Mouse (Mus musculus) hindbrain, embryonic 12.5 days (tissue): ENCODE data around the gene Ager. TPM values are rescaled to one million over a fixed set of nuclear protein-coding genes. Genes with fewer than 3 reads are reported as not detected.

Experiments used
- ATAC-seq: fragments of 200-750 bp; cut with Nextera tagmentation; 2 replicates; pipeline ENCODE4 v1.8.0; 2017; ENCODE audit warnings: moderate TSS enrichment; ENCODE audit not compliant: low FRiP score
- H3K27ac ChIP-seq: fragments of 300-500 bp; sonication (generic); 2 replicates; pipeline ENCODE4 v1.5.1; 2016; ENCODE audit warnings: mild to moderate bottlenecking
- H3K27me3 ChIP-seq: fragments of 300-500 bp; sonication (generic); 2 replicates; pipeline ENCODE4 v1.6.1; 2016; ENCODE audit warnings: mild to moderate bottlenecking
- H3K36me3 ChIP-seq: fragments of 300-500 bp; sonication (generic); 2 replicates; pipeline ENCODE4 v1.6.1; 2016; ENCODE audit warnings: mild to moderate bottlenecking
- H3K4me1 ChIP-seq: fragments of 300-500 bp; sonication (generic); 2 replicates; pipeline ENCODE4 v1.6.1; 2016
- H3K4me2 ChIP-seq: fragments of 300-500 bp; sonication (generic); replicated peaks from 2 replicates; pipeline ENCODE4 v1.6.1; 2016; ENCODE audit warnings: mild to moderate bottlenecking
- H3K4me3 ChIP-seq: fragments of 300-500 bp; sonication (generic); 2 replicates; pipeline ENCODE4 v1.5.1; 2016; ENCODE audit warnings: mild to moderate bottlenecking
- H3K9ac ChIP-seq: fragments of 300-500 bp; sonication (generic); 2 replicates; pipeline ENCODE4 v1.6.1; 2016; ENCODE audit warnings: mild to moderate bottlenecking, moderate library complexity
- H3K9me3 ChIP-seq: fragments of 300-500 bp; sonication (generic); replicated peaks from 2 replicates; pipeline ENCODE4 v1.6.1; 2016; ENCODE audit warnings: mild to moderate bottlenecking
- WGBS: fragments of 180-500 bp; shearing (Covaris S2); methylation state at CpG from one replicate; pipeline ENCODE4 v1.1.7; 2016; 5-methylcytosine and 5-hydroxymethylcytosine counted together
- polyA plus RNA-seq: library from polyadenylated mRNA; unstranded; fragments of >200 nt; fragmentation: Nextera tagmentation; extraction: Ambion mirVana; gene quantifications from 2 replicates; pipeline ENCODE4 v1.2.1, GENCODE M21; 2016

Ager gene
- polyA plus RNA-seq, 1 experiment from 2014 or later: 2.9 TPM

GRCm38 (mm10) chr17:34585877-34586771 lies 11.5 kb upstream of the Ager start:
- no peaks in the 10 kb centered on the region for H3K27me3 ChIP-seq
- peak overlapping the region; percentile 89 for H3K4me2 ChIP-seq
- peak; percentile 17 for ATAC-seq
- WGBS: 16% methylated on average over 32 of the region's 32 CpGs
- H3K4me1 ChIP-seq: peaks cover 42% of the 10 kb centered on the region
- peak overlapping the region; percentile 99 for H3K27ac ChIP-seq
- peak overlapping the region; percentile 87 for H3K9ac ChIP-seq
- no peaks in the 10 kb centered on the region for H3K9me3 ChIP-seq
- H3K36me3 ChIP-seq: no peaks in the 10 kb centered on the region
- peak overlapping the region; percentile 55 for H3K4me3 ChIP-seq

GRCm38 (mm10) chr17:34586796-34587422 lies 10.8 kb upstream of the Ager start:
- Histone ChIP-seq H3K27ac (peak overlapping the region; percentile 99), H3K27me3 (no peaks in the 10 kb centered on the region), H3K9me3 (no peaks in the 10 kb centered on the region), H3K4me3 (peak overlapping the region; percentile 55), H3K9ac (peak overlapping the region; percentile 87), H3K4me1 (peaks cover 47% of the 10 kb centered on the region), H3K36me3 (no peaks in the 10 kb centered on the region), H3K4me2 (peak overlapping the region; percentile 89)
- peak; percentile 77 for ATAC-seq
- 1% methylated on average over 37 of the region's 38 CpGs for WGBS

GRCm38 (mm10) chr17:34587423-34587811 lies 10.2 kb upstream of the Ager start:
- no peaks in the 10 kb centered on the region for H3K36me3 ChIP-seq
- H3K27me3 ChIP-seq: no peaks in the 10 kb centered on the region
- H3K9ac ChIP-seq: peak overlapping the region; percentile 87
- H3K27ac ChIP-seq: peak overlapping the region; percentile 99
- peak overlapping the region; percentile 55 for H3K4me3 ChIP-seq
- peaks cover 47% of the 10 kb centered on the region for H3K4me1 ChIP-seq
- under 1% methylated on average over 50 of the region's 50 CpGs for WGBS
- no peaks in the 10 kb centered on the region for H3K9me3 ChIP-seq
- peak; percentile 83 for ATAC-seq
- peak overlapping the region; percentile 89 for H3K4me2 ChIP-seq

DNA sequence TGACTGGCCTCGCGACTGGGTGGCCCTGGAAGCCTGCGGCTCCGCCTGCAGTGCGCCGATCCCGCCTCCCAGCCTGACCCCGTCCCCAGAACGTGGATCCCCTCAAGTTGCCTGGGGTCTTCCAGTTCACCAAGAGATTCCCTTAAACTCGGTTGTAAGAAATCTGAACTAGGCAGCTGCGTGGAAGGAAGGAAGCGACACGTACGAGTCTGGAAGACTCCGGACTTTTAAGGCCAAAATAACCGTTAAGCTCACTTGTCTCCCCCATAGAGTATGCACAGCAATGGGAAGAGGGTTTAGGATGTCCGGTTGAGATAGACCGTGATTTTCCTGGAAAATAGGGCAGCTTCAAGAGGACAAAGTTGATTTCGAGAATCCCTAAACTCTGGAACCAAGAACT lies 9.8 kb upstream of the Ager start:
- peak overlapping the region; percentile 99 for H3K27ac ChIP-seq
- no peak for ATAC-seq
- H3K4me1 ChIP-seq: peaks cover 48% of the 10 kb centered on the region
- no peaks in the 10 kb centered on the region for H3K27me3 ChIP-seq
- peak overlapping the region; percentile 87 for H3K9ac ChIP-seq
- H3K9me3 ChIP-seq: no peaks in the 10 kb centered on the region
- peak overlapping the region; percentile 89 for H3K4me2 ChIP-seq
- H3K4me3 ChIP-seq: peak overlapping the region; percentile 55
- WGBS: 3% methylated on average over 19 of the region's 19 CpGs
- H3K36me3 ChIP-seq: no peaks in the 10 kb centered on the region

DNA sequence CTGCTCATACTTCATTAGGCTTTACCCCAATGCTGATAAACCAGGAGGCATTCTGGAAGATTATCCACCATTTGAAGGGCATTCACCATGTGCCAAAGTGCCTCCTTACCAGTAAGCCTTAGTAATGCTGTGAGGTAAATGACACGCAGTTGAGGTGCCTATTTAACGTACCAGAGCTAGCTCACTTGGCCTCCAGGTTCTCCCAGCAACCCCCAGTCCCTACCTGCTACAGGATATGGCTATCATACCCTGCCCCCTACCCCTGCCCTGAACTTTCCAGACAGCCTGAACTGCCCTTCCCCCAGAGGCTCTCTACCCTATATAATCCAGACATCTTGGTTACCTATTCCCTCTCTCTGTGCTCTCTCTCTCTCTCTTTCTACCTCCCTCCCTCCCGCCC lies 8.9 kb upstream of the Ager start:
- Histone ChIP-seq H3K27me3 (no peaks in the 10 kb centered on the region), H3K36me3 (no peaks in the 10 kb centered on the region), H3K4me2 (no peak overlapping the region), H3K4me1 (peaks cover 58% of the 10 kb centered on the region), H3K9me3 (no peaks in the 10 kb centered on the region), H3K27ac (no peak overlapping the region), H3K4me3 (no peak overlapping the region), H3K9ac (no peak overlapping the region)
- ATAC-seq: no peak
- 74% methylated on average over 3 of the region's 3 CpGs for WGBS

- no peak overlapping the region for H3K9ac ChIP-seq
- H3K27me3 ChIP-seq: no peaks in the 10 kb centered on the region
- no peak overlapping the region for H3K4me2 ChIP-seq
- no peak overlapping the region for H3K4me3 ChIP-seq
- 0 out of 2 replicates have a peak overlapping the region, but pooled peaks have one; percentile 23 for H3K27ac ChIP-seq
- ATAC-seq: no peak
- WGBS: 49% methylated on average over 7 of the region's 7 CpGs
- peaks cover 3% of the 10 kb centered on the region; the same call in 1 of the 2 replicates for H3K36me3 ChIP-seq
- H3K9me3 ChIP-seq: no peaks in the 10 kb centered on the region
- peaks cover 62% of the 10 kb centered on the region for H3K4me1 ChIP-seq
Observed at GRCm38 (mm10) chr17:34589206-34589605, 8.5 kb upstream of the Ager start.

GRCm38 (mm10) chr17:34589681-34590101 lies 8.0 kb upstream of the Ager start, which contains the start of gene Gpsm3:
TSS of gene Gpsm3 (plus strand) at chr17:34589806.
- WGBS: 28% methylated on average over 7 of the region's 7 CpGs
- Histone ChIP-seq H3K9ac (no peak within 1 kb of the TSS), H3K9me3 (no peaks in the 10 kb centered on the region), H3K36me3 (peaks cover 7% of the 10 kb centered on the region), H3K4me2 (peak within 1 kb of the TSS; percentile 90), H3K4me1 (peaks cover 67% of the 10 kb centered on the region), H3K27me3 (no peaks in the 10 kb centered on the region), H3K4me3 (0 out of 2 replicates have a peak within 1 kb of the TSS, but pooled peaks have one; percentile 4), H3K27ac (peak within 1 kb of the TSS; percentile 99)
- no peak for ATAC-seq

- Histone ChIP-seq H3K27ac (peak overlapping the region; percentile 99), H3K4me3 (0 out of 2 replicates have a peak overlapping the region, but pooled peaks have one; percentile 4), H3K4me1 (peaks cover 73% of the 10 kb centered on the region), H3K9ac (0 out of 2 replicates have a peak overlapping the region, but pooled peaks have one; percentile 98), H3K36me3 (peaks cover 14% of the 10 kb centered on the region), H3K9me3 (no peaks in the 10 kb centered on the region), H3K27me3 (no peaks in the 10 kb centered on the region), H3K4me2 (peak overlapping the region; percentile 90)
- ATAC-seq: no peak
- WGBS: 67% methylated on average over 15 of the region's 15 CpGs
Observed at GRCm38 (mm10) chr17:34590154-34590987, 7.3 kb upstream of the Ager start.

- Histone ChIP-seq H3K9me3 (no peaks in the 10 kb centered on the region), H3K27ac (peak within 1 kb of the TSS; percentile 99), H3K9ac (peak within 1 kb of the TSS; percentile 98), H3K4me3 (peak within 1 kb of the TSS; percentile 79), H3K27me3 (no peaks in the 10 kb centered on the region), H3K4me1 (peaks cover 69% of the 10 kb centered on the region), H3K4me2 (peak within 1 kb of the TSS; percentile 90), H3K36me3 (peaks cover 23% of the 10 kb centered on the region)
- WGBS: 2% methylated on average over 21 of the region's 21 CpGs
- peak; percentile 23 for ATAC-seq
Observed at GRCm38 (mm10) chr17:34591029-34591993, 6.4 kb upstream of the Ager start, which contains the start of gene Pbx2. TSS of gene Pbx2 (plus strand) at chr17:34591266.

DNA sequence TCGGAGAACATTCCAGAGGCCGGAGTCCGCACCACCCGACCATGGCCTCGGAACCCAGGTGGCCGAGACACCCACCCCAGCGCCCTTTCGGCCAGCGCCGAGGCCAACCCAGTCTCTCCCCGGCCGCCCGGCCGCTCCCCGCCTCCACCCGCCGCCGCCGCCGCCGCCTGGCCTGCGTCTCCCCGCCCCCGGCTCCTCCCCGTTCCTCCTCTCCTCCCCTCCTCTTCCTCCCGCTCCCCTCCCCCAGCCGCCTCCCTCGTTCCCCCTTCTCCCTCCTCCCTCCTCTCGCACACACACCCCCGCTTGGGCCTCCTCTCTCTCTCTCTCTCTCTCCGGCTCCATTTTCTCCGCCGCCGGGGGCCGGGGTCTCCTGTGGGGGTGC lies 5.7 kb upstream of the Ager start:
- WGBS: under 1% methylated on average over 30 of the region's 35 CpGs

More for the DNA sequence above, 5.7 kb upstream of the Ager start:
- Histone ChIP-seq H3K4me2 (peak overlapping the region; percentile 90), H3K9me3 (no peaks in the 10 kb centered on the region), H3K27ac (peak overlapping the region; percentile 99), H3K9ac (peak overlapping the region; percentile 98), H3K27me3 (no peaks in the 10 kb centered on the region), H3K4me3 (peak overlapping the region; percentile 79), H3K36me3 (peaks cover 26% of the 10 kb centered on the region), H3K4me1 (peaks cover 66% of the 10 kb centered on the region)
- ATAC-seq: peak; percentile 51
